Mouse (Mus musculus): Measurements from ENCODE around the gene Kcnq5.
"Not testable (repeated sequence)": the region's sequence is repeated elsewhere in the genome, so short reads cannot be mapped to it uniquely, and the experiment has no call there.

Kcnq5 gene

DNA sequence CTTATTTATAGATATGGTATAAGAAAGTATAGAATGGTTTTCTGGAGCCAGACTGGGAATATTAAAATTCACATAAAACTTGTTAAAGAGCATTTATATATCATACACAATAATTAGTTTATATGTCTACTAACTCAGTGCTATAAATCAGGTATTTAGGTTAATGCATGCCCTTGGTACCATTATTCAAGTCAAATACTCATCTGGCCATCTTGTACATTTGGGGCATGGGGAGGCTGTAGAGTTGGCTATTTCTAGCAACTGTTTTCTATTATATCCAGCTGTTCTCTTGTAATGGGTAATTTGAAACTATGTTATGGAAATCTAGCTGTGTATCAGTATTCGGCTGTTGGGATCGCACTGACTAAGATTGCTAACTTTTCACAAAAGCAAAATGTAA, 339.3 kb downstream of the Kcnq5 start:
- DNase-seq = no peak

DNA sequence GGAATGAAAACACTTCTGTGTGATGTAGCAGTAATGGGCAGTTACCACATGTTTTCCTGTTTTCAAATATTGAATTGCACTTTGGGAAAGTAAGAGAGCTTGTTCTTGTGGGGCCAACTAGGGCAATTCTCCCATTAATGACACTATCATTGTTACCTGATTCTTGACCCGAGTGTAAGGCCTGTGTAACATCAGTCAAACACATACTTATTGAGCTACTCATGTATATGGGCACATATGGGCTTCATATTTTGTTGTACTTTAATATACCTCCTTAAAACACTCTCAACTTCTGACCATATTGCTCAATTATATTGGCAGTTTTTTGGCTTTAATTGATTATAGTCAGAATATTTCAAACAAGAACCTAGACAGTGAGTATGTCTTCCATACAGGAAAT, 339.7 kb downstream of the Kcnq5 start:
- DNase-seq = no peak

DNA sequence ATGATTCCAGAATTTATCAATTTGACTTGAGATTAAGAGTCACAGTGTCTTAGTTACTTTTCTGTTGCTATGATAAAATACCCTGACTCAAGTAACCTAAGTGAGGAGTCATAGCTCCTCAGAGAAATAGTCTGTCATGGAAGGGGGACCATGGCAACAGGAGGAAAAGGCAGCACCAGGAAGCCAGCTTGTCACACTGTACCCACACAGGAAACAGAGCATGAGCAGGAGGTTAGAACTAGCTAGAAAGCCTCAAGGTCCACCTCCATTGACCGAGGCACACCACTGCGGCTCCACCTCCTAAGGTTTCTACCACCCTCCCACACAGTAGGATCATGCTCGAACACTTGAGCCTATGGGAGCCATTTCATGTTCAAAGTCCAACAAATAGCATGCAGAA, 343.0 kb downstream of the Kcnq5 start:
- no peak for DNase-seq

DNA sequence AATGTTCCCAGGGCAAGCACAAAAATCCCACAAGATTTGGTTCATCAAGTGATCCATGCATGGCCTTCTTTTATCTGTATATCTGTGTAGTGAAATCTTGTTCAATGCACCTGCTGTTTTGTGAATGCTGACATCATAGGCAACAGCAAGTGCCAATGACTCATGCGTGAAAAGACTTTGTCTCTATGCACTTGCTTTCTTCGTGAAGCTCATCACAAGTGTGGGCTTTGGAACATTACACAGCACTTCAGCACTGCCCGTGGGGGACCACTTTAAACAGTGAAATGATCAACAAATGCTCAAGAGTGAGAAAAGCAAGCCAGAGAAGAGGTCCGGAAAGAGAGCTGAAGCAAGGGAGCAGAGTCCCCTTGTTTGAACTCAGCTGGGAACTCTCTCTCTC, 345.1 kb downstream of the Kcnq5 start:
- no peak for DNase-seq

DNA sequence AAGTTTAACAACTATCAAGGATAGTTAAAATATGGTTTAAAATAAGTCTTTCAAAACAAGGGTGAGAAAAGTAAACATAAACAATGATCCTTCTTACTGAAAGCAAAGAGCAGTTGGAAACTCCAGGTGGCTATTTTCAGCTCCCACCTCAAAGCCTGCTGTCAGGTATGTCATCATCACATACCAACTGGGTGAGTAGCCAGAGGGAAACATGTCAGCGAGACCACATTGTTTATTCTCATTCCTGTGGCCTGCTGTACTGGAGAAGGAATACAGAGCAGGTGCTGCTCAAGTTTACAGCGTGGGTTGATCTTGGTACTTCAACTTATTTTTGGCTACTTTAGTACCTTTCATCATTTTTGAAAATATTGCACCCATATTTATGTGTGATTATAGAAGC, 347.8 kb downstream of the Kcnq5 start:
- DNase-seq = no peak

DNA sequence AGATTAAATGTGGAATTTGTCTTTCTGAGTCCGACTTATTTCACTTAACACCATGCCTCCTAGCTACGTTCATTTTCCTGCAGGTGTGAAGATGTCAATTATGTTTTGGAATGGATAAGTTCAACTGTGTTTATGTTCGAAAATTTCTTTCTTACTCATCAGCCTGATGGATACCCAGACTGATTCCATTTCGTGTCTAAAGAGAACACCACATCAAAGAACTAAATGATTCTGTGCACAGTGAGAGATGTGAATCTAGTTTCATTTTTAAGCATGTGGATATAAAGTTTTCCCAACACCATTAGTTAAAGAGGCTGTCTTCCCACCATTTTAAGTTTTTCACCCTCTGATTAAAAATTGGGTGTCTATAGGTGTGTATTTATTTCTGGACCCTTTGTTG, 357.7 kb downstream of the Kcnq5 start:
- DNase-seq = no peak

DNA sequence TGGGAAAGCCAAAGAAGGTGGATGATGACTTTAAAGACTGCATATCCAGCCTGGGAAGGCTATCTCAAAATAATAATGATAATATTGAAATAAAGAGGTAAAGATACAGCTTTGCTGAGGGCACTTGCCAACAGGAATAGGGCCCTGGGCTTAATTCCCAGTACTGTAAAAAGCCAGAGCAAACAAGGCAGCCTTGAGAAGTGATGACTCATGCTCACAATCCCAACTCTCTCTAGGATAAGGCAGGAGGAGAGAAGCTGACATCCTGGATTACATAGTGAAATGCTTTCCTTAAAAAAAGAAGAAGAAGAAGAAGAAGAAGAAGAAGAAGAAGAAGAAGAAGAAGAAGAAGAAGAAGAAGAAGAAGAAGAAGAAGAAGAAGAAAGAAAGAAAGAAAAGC, 359.2 kb downstream of the Kcnq5 start:
- DNase-seq = no peak

DNA sequence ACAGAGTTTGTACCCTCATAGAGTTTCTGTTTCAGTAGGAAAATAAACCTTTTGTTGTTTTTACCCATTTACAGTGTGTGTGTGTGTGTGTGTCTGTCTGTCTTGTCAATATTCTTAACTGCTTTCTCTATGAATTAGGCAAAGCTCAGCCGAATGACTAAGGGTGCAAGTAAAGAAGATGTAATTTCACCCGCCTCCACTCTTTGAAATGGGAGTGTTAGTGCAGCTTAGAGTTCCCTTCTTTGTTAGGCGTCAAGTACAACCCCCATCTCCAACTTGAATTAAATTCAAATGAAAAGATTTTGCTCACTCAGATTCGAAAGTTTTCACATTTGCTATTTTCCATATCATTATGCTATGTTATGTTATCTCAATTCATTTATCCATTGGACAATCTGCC, 361.1 kb downstream of the Kcnq5 start:
- DNase-seq = no peak

DNA sequence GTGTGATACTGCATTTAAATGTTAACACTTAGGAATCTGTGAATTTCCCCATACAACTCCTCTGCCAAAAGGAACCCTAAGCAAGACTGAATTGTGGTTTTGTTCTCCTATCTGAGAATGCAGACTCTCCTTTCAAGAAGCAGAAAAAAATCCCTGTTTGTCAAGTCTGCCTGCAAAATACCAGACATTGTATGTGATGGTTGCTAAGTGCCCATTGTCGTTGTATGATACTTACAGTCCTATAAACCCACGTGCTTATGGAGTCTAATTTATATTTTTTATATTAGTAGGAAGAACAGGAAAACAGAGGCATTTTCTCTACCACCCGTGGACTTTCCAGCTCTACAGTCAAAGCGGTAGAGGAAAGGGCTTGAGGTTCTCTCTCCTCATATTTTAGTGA, 367.9 kb downstream of the Kcnq5 start:
- no peak for DNase-seq

DNA sequence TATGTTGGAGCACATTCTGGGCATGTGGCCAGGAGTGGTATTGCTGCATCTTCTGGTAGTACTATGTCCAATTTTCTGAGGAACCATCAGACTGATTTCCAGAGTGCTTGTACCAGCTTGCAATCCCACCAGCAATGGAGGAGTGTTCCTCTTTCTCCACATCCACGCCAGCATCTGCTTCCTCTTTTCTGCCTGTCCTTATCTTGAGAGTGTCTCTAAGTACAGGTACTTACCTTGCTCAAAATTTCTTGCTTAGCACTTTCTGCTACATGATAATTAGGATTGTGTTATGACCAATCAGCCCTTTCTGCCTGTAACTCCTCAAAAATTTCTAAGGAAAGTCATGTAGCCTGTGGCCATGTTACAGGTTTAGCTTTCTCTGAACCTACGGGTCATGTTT, 394.3 kb downstream of the Kcnq5 start:
- not testable (repeated sequence) for DNase-seq

DNA sequence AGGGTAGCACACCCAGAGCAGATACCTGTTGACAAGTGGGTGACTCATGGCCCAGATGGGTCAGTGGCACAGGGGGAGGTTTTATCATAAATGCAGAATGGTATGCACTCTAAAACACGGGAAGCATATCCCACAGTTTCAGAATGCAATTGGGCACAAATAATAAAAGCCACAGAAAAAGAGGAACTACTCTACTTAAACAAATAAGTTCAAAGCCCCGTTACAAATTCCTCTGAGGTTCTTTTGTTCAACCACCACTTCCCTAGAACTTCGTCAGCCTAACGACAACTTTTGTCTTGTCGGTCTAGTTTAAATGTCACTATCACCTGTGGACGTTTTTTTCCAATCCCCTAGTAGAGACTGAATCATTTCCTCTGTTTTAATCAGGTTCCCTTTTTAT, 407.1 kb downstream of the Kcnq5 start:
- DNase-seq = no peak

DNA sequence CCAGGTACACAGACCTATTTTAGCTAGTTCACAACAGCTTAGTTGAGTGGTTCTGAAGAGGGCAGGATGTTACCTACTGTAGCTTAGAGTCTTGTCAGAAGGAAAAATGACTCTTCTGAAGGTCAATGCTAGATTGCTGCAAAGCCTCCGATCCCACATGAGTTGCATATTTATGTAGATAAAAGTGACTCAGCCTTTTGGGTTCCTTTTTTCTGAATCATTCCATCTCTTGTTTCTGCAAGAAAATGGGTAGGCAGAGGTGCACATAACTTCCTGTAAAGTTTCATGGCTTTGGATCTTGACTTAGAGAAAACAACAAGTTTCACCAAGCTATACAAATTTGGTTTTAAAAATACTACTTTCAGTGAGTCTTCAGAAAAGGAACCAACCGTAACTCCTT, 409.0 kb downstream of the Kcnq5 start:
- DNase-seq = no peak

DNA sequence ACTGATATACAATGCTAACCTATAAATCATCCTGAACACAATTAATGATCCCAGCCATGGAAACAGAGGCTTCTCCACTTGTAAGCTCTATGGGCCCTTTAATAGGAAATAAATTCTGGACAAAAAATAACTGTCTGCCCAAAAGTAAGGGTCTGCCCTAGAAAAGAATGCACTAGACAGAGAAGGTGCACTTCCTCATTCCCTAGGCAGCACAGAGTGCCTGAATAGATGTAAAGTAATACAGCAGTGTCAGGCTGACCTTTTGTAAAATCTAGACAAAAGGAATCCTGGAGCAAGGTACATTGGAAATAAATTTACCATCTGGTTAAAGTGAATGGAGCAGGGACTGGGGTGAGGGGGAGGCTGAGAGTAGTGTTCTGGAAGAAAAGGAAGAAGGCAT, 417.8 kb downstream of the Kcnq5 start:
- DNase-seq = no peak

DNA sequence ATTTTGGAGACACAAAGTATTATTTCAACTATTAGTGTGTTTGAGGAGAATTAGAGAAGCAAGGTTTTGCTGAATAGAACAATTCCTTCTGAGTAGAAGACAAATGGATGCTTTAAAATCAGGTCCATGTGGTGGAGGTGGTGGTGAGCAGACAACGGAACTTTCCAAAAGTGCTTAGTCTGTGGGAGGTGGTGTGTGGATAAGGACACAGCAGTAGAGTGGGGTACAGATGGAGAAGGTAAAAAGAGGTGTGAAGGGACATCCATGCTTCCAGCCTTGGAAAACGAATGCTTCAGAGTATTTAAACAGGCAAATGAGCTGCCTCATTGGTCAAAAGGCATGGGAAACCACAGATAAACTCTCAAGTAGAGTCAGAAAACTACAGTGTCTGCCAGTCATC, 422.3 kb downstream of the Kcnq5 start:
- no peak for DNase-seq

DNA sequence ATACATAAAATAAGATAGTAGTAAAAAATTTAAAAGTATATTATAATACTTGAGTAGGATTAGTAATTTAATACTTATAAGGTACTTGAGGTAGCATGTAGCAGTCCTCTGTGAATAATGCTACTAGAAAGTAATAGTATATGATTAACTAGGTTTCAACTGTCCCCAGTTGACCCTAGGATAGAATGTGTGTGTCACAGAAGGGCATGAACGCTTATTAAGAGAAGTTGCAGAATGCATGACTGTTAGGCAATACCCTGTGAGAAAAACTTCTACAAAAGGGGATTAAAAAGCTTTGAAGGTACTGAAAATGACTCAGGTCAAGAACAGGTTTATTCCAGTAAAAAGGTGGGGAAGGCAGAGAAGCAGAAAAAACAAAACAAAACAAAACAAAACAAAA, 430.9 kb downstream of the Kcnq5 start:
- DNase-seq = no peak

DNA sequence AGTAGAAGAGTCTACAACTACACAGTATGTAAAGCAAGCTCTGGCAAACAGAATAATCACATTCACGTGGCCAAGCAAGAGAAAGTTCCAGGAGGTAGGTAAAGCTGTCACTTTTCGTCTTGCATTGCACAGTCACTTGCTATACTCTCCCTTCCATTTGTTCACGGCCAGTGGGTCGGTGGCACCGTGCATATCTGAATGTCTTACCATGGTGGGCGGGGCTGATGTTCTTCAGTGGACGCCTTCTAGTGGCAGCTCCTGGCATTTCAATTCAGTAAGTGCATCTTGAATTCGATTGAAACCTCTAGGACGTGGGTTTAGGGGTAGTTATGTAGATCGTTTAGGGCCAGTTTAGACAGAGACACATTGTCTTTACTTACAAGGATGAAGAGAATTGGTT, 439.7 kb downstream of the Kcnq5 start:
- DNase-seq = peak in 1 of 2 experiments; percentile 4

DNA sequence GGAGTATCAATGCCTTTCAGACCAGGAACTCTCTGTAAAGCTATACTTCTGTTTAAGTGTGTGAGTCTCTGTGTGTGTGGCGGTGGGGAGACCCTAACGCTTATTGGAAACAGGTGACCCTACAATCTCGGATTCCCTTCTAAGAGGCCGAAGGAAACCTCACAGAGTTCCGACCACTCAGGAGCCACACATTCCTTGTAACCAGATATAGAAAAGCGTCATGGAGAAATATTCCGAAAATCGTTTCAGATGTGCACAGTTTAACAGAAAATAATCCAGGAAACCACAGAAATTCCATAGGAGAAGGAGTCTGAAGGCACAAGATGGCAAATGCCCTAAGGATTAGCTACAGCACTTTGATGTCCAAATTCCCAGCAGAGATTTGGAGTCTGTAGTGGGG, 440.3 kb downstream of the Kcnq5 start:
- DNase-seq = no peak

DNA sequence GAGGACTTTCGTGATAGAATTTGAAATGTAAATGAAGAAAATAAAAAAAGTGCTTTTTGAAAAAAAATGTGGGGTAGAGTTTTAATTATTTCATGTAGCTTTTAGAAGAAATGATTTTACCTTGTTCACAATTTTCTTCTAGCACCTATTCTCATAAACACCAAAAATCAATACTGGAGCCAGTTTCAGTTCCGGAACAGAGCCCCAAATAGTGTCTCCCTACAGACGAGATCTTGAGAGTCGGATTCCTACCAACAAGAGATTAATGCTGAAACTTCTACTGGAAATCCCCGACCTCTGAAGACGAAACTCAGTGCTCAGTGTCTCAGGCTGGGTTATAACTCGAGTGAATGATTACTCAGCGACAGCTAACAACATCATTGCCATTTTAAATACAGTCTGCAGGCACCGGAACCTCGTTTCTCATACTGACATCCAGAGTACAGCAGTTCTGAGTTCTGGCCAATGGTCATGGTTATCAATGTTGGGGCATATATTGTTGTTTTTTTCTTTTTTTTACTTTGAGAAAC, 441.6 kb downstream of the Kcnq5 start:
- no peak for DNase-seq

DNA sequence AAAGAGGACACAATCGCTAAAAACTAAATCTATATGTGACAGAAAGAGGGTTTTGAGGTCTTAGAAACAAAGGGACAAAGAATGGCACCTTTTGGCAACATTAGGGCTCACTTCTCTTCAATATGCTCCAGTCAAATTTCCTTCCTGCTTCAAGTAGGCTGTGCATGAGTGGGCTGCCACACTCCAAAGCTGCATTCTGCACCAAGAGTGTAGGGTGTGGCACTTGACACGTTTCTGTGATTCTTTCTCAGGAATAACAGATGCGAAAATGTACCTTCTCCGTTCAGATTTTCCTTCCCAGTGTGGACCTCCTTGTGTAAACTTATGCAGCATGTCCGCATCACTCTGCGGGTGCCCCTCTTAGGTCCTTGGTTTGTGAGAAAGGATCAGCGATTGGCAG, 455.1 kb downstream of the Kcnq5 start:
- no peak for DNase-seq

DNA sequence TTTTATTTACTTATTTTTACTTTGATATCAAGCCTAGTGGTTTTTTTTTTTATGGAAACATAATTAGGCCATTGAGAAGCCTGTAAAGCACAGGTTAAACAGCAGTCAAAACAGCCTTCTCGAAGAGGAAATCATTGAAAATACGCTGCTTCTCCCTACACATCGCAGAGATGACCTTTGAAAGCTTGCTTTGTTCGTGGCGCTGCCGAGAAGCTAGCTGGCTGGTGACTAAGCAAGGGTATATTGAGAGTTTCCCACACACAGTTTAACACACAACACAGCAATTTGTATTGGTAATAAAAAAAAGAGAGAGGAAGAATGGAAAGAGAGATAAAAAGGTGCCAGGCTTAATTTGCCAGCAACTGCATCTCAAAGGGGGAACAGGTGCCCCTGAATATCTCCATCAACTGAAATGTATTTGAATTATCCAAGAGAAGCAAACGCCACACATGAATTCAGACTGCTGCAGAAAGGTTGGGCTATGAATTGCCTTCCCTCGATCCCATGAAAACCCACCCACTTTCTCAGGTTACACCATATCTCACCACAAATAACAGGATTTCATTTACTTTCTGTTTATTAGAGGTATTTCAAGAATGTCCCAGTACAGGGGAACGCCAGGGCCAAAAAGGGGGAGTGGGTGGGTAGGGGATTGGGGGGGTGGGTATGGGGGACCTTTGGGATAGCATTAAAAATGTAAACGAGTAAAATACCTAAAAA, 461.8 kb downstream of the Kcnq5 start:
- no peak for DNase-seq

DNA sequence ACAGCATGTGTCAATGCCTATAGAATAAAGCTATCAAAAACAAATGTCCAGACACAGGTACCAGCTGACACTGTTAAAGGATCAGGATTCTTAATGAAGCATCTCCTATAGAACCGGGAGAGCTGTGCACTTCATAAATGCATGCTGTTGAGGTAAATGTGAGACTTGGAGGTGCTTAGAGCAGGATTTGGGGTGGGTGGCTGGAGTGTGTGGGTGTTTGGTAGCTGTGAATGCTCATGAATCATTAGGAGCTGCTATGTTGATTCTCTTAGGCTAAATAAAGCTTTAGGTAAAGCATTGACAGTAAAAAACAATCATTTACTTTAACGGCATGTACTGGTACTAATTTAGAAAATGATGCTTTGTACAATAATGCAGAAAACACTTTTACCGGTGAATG, 465.4 kb downstream of the Kcnq5 start:
- DNase-seq = no peak

DNA sequence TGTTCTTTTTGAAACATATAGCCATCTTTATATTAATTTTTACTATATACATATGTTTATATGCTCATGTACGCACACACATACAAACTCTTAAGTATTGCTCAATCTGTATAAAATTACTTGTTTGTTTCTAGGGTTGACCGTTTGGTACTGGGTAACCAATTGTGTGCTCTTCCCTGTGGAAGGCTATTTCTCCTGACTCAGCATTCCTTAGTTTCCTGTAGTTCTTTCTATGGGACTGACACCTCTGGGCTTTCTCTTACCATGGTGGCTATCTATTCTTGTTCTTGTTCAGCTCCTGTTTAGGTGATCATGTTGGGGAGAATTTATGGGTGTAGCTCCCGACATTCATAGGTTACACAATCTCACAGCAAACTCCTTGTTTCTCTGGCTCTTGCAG, 473.1 kb downstream of the Kcnq5 start:
- DNase-seq = no peak

DNA sequence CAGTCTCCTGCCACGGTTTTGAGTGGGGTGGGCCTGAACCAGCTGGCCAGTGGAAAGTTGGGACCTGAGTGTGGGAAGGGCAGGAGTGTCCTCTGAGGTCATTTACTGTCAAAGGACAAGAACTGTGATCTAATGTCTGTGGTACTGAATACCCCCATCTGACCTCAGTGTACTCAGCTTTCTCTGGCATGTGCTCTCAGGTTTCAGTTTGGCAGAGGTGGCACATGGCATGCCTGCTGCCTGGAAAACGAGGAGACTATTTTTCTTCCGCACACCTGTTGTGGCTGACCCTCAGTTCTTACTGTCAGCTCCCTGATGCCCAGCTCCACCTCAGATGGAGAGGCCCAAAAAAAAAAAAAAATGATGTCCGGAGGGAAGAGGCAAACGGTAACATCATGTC, 475.5 kb downstream of the Kcnq5 start:
- no peak for DNase-seq

DNA sequence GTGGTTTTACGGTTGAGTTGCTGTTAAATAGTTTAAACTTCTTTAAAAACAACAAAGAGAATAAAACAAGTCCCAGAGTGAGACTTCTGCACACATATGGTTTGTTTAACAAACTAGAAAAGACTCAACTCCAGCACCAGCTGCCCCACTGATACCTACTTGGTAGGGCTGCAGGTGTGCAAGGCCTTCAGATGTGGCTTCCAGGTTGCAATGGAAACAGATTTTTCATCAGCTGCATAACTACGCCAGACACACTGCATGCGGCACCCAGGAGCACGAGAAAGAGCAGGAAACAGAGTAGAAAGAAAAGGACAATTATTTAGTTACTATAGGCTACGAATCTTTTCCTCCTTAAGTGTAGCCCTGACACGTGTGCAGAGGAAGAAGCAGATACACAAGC, 492.4 kb downstream of the Kcnq5 start:
- peak; percentile 63 to 77 for DNase-seq

DNA sequence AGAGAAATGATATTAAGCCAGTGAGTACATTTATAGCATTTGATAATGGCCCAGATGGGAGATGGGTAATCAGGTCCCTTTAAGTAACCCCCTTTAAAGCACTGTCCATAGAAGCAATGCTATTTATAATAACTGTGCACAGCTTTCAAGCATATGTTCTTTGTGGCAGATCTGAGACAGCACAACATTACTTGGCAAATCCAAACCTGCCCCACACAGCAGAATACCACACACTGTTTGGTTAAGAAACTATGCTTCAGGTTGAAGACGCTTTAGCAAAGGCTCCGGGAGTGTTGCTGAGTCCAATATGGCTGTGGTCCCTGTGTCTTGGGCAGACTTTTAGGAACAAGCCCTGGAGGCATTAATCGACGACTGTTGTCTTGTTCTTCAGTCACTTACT, 495.3 kb downstream of the Kcnq5 start:
- DNase-seq = no peak
